ENCODE assay signal across 13 mouse cellular contexts in the genomic region with DNA sequence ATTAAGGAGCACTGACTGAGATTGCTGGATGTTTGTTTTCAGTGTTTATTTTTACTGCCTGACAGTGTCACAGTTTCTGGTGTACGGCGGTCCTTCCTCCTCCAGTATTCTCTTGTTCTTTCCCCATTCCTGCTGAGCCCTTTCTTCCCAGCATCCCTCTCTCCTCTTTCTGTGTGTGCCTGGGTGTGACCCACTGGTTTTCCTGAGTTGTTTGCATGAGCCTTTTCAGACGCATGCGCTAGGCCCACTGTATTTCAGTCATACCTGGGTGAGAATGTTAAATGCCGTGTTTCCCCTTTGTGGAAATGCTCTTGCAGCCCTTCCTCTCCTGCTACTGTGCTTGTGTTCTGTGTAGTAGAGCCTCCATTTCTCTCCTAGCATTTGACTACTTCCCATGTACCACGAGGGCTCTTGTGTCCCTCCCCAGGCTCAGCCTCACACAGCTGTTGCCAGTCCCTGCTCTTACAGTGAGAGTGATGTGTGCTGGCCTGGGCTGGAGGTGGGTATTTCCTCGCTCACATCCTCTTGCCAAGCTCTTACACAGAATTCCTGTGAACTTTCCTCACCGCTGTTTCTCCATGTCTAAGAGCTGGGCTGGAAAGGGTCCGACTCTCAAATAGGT. TPM values are rescaled to one million over a fixed set of nuclear protein-coding genes. Genes with fewer than 3 reads are reported as not detected.
DNase-seq lines count a peak whose midpoint lies in the region; ATAC-seq and TF ChIP-seq lines count a peak whose summit lies in the region.
"Had no signal": no experiment of that assay in that cellular context is flagged by ENCODE, and none has a peak within 500 bp of the region (broad histone marks: within the 10 kb centered on the region; RNA-seq: fewer than 3 reads in every experiment).

No protein-coding gene starts in this region.

- peak overlapping the region; percentile 8; the same call in 1 of the 2 replicates for H3K9ac ChIP-seq in heart, embryonic 13.5 days
- H3K9ac ChIP-seq in lung, embryonic 16.5 days (ENCODE audit: low read length) = no peak overlapping the region
- H3K9ac ChIP-seq in embryonic facial prominence, embryonic 13.5 days = no peak overlapping the region
- H3K9ac ChIP-seq: heart, embryonic 12.5 days; liver, embryonic 15.5 days had no signal

- H3K27me3 ChIP-seq in heart, embryonic 13.5 days (replicated peaks) = no peaks in the 10 kb centered on the region
- no peaks in the 10 kb centered on the region for H3K27me3 ChIP-seq in lung, embryonic 16.5 days (ENCODE audit: control insufficient read depth, insufficient read depth, low read depth, low read length)
- H3K27me3 ChIP-seq in embryonic facial prominence, embryonic 13.5 days = no peaks in the 10 kb centered on the region
- H3K27me3 ChIP-seq: heart, embryonic 12.5 days; liver, embryonic 15.5 days had no signal

- peaks cover 28% of the 10 kb centered on the region for H3K4me1 ChIP-seq in heart, embryonic 13.5 days
- peaks cover 7% of the 10 kb centered on the region for H3K4me1 ChIP-seq in lung, embryonic 16.5 days (replicated peaks; ENCODE audit: control insufficient read depth, insufficient read depth, low read length)
- H3K4me1 ChIP-seq in embryonic facial prominence, embryonic 13.5 days = peaks cover 28% of the 10 kb centered on the region
- H3K4me1 ChIP-seq in olfactory bulb, adult 2 months (ENCODE audit: control insufficient read depth, insufficient read depth, low read length) = peaks cover 6% of the 10 kb centered on the region

- 72% methylated on average over 9 of the region's 9 CpGs for whole genome bisulfite sequencing in heart, embryonic 13.5 days
- WGBS in lung, embryonic 16.5 days = 44% methylated on average over 9 of the region's 9 CpGs
- 68% methylated on average over 9 of the region's 9 CpGs for WGBS in embryonic facial prominence, embryonic 13.5 days
- 38% methylated on average over 9 of the region's 9 CpGs for WGBS in olfactory bulb, adult 2 months

- peak overlapping the region; percentile 54; the same call in 1 of the 2 replicates for H3K27ac ChIP-seq in heart, embryonic 13.5 days (replicated peaks)
- H3K27ac ChIP-seq in lung, embryonic 16.5 days (ENCODE audit: low read length) = peak overlapping the region; percentile 44; the same call in 1 of the 2 replicates
- H3K27ac ChIP-seq in embryonic facial prominence, embryonic 13.5 days = peak overlapping the region; percentile 66
- 0 out of 2 replicates have a peak overlapping the region, but pooled peaks have one; percentile 6 for H3K27ac ChIP-seq in olfactory bulb, adult 2 months (ENCODE audit: insufficient read depth, low read depth, low read length)
- H3K27ac ChIP-seq: left cerebral cortex, adult 2 months; liver, embryonic 15.5 days had no signal

- ATAC-seq in heart, embryonic 13.5 days (ENCODE audit: extremely low read depth, insufficient number of reproducible peaks, low FRiP score, low TSS enrichment) = no peak
- peak; percentile 49; the same call in 1 of the 2 replicates for ATAC-seq in lung, embryonic 16.5 days (ENCODE audit: low read depth)
- no peak for ATAC-seq in embryonic facial prominence, embryonic 13.5 days (ENCODE audit: insufficient number of reproducible peaks, insufficient read depth, low FRiP score, low TSS enrichment, low read depth)

- no peaks in the 10 kb centered on the region for H3K9me3 ChIP-seq in heart, embryonic 13.5 days
- H3K9me3 ChIP-seq in lung, embryonic 16.5 days (ENCODE audit: control insufficient read depth, low read length) = no peaks in the 10 kb centered on the region
- no peaks in the 10 kb centered on the region for H3K9me3 ChIP-seq in embryonic facial prominence, embryonic 13.5 days
- H3K9me3 ChIP-seq: heart, embryonic 12.5 days; liver, embryonic 15.5 days had no signal

- H3K4me3 ChIP-seq in heart, embryonic 13.5 days = no peak overlapping the region
- H3K4me3 ChIP-seq in lung, embryonic 16.5 days (ENCODE audit: low read length) = no peak overlapping the region
- no peak overlapping the region for H3K4me3 ChIP-seq in embryonic facial prominence, embryonic 13.5 days
- no peak overlapping the region for H3K4me3 ChIP-seq in olfactory bulb, adult 2 months (ENCODE audit: insufficient read depth, low read depth, low read length)
- H3K4me3 ChIP-seq: heart, embryonic 12.5 days; left cerebral cortex, adult 2 months; liver, embryonic 15.5 days had no signal

- no peak for TF ChIP-seq POLR2A in olfactory bulb, adult 2 months (IDR thresholded peaks at IDR 0.05; ENCODE audit: insufficient read depth, low read depth, low read length)

- DNase-seq in heart, adult 18-20 months = no peak
- no peak for DNase-seq in lung, postnatal 36 days
- DNase-seq in cerebellum, adult 11-12 months = no peak
- DNase-seq in gastrocnemius, postnatal 25 days = no peak
- DNase-seq: cerebellum, adult 9-11 months; kidney, adult 9 months had no signal

- peaks cover 48% of the 10 kb centered on the region for H3K36me3 ChIP-seq in heart, embryonic 13.5 days
- H3K36me3 ChIP-seq in lung, embryonic 16.5 days (ENCODE audit: control insufficient read depth, insufficient read depth, low read length) = peaks cover 5% of the 10 kb centered on the region
- peaks cover 21% of the 10 kb centered on the region for H3K36me3 ChIP-seq in embryonic facial prominence, embryonic 13.5 days

- no peak for TF ChIP-seq CTCF in olfactory bulb, adult 2 months (IDR thresholded peaks at IDR 0.05; ENCODE audit: insufficient read depth, low read depth, low read length)

- H3K4me2 ChIP-seq in heart, embryonic 13.5 days = no peak overlapping the region
- H3K4me2 ChIP-seq in lung, embryonic 16.5 days (ENCODE audit: low read depth, low read length) = no peak overlapping the region
- H3K4me2 ChIP-seq in embryonic facial prominence, embryonic 13.5 days = no peak overlapping the region
- H3K4me2 ChIP-seq: heart, embryonic 12.5 days; liver, embryonic 15.5 days had no signal

RNA-seq across cellular contexts. Expression of a gene that starts 24.6 kb away (rescaled TPM):
- polyA plus RNA-seq in heart, embryonic 13.5 days (2015; fragmentation: Nextera tagmentation; extraction: Ambion mirVana) = 11.0 and 12.0 TPM in 2 replicates
- 10 to 100 TPM; 29.8 to 30.8 TPM for total RNA-seq in heart, adult 18-20 months (2021)
- 13.9 and 14.1 TPM in 2 replicates for polyA plus RNA-seq in lung, embryonic 16.5 days (2015; fragmentation: Nextera tagmentation; extraction: Ambion mirVana)
- 22.5 and 26.6 TPM in 2 replicates for polyA plus RNA-seq in embryonic facial prominence, embryonic 13.5 days (2015; fragmentation: Nextera tagmentation; extraction: Ambion mirVana)
- polyA plus RNA-seq in olfactory bulb, adult 2 months (2012; ENCODE audit: insufficient read depth, insufficient read length, low replicate concordance, missing spikeins) = 140 and 283 TPM in 2 replicates
- 10 to 100 TPM; 15.6 to 16.5 TPM for total RNA-seq in gastrocnemius, postnatal 25 days (2021)

Comparison
In these comparisons a context has a peak if more than half of its experiments do, and no peak if none do; other contexts are left out.
1. H3K27ac ChIP-seq: peak in every context shown above with its lines; median percentile 66 in embryonic facial prominence, embryonic 13.5 days; 54 in heart, embryonic 13.5 days; 44 in lung, embryonic 16.5 days; 6 in olfactory bulb, adult 2 months.